35 mouse cellular contexts compared by ENCODE assay signal in the genomic region with DNA sequence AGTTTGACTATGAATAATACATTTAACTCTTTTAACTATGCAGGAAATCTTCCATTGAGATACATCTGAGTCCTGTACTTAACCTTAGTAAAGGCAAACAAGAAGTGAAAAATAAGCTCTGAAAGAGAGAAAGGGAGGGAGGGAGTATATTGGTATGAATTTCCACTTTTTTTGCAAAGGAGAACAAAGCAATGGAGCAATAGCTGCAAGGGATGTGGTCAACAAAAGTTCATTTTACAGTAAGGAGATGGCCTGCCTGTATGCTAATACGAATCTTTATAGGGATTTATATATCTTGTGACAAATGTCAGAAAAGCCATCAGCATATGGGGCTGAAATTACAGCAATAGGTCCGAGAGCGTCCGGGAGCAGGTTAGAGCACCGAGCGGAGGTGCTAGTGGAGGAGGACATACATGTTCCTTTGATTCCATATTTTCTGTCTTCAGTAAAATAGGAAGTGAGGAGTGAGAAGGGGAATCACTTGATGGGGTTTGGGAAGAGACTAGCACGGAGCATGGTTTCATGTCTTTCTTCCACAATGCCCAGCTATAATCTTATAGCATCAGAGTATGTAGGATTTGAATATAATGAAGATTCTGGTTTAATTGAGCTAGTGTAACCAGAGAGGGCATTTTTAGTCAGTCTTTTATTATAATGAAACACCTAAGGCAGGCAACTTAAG.
"Had no signal": no experiment of that assay in that cellular context is flagged by ENCODE, and none has a peak within 500 bp of the region (broad histone marks: within the 10 kb centered on the region; RNA-seq: fewer than 3 reads in every experiment).

No protein-coding gene starts in this region.

- ATAC-seq: hindbrain, embryonic 16.5 days; hindbrain, postnatal 0 days; inflammation-experienced regulatory T-cells, adult 6 months; intestine, embryonic 15.5 days; intestine, embryonic 16.5 days; intestine, postnatal 0 days had no signal

- H3K9me3 ChIP-seq: heart, embryonic 10.5 days; heart, embryonic 12.5 days; heart, embryonic 13.5 days; heart, embryonic 15.5 days; hindbrain, embryonic 10.5 days; hindbrain, embryonic 12.5 days; hindbrain, embryonic 13.5 days; hindbrain, embryonic 15.5 days; intestine, embryonic 15.5 days; kidney, embryonic 15.5 days had no signal

- DNase-seq: heart, postnatal 10 days; heart, postnatal 14 days; heart, postnatal 36 days; heart, postnatal 4 days; kidney, adult 11 months; kidney, adult 18-20 months; kidney, adult 2 months; kidney, adult 8-10 months; kidney, adult 9 months; kidney, postnatal 10 days; kidney, postnatal 14 days; kidney, postnatal 25 days; kidney, postnatal 36 days; kidney, postnatal 4 days; layer of hippocampus, adult 9-11 months; layer of hippocampus, postnatal 36 days had no signal

- H3K4me2 ChIP-seq: heart, embryonic 11.5 days; heart, embryonic 12.5 days; heart, embryonic 13.5 days; heart, embryonic 15.5 days; hindbrain, embryonic 12.5 days; hindbrain, embryonic 13.5 days; hindbrain, embryonic 14.5 days; hindbrain, embryonic 15.5 days; intestine, embryonic 15.5 days; kidney, embryonic 15.5 days had no signal

- H3K4me1 ChIP-seq: heart, embryonic 10.5 days; heart, embryonic 15.5 days; hindbrain, embryonic 10.5 days; hindbrain, embryonic 12.5 days; hindbrain, embryonic 13.5 days; hindbrain, embryonic 15.5 days; intestine, embryonic 15.5 days; kidney, embryonic 15.5 days had no signal

- H3K27ac ChIP-seq: heart, embryonic 10.5 days; heart, embryonic 13.5 days; heart, embryonic 15.5 days; hindbrain, embryonic 10.5 days; hindbrain, embryonic 12.5 days; hindbrain, embryonic 13.5 days; hindbrain, embryonic 14.5 days; hindbrain, embryonic 15.5 days; hindbrain, postnatal 0 days; intestine, embryonic 15.5 days; kidney, embryonic 15.5 days; kidney, postnatal 0 days; layer of hippocampus, adult 2 months had no signal

- H3K36me3 ChIP-seq: heart, embryonic 10.5 days; heart, embryonic 12.5 days; heart, embryonic 13.5 days; heart, embryonic 15.5 days; hindbrain, embryonic 10.5 days; hindbrain, embryonic 12.5 days; hindbrain, embryonic 13.5 days; hindbrain, embryonic 15.5 days; intestine, embryonic 15.5 days; kidney, embryonic 15.5 days had no signal

- H3K27me3 ChIP-seq: heart, embryonic 12.5 days; heart, embryonic 13.5 days; heart, embryonic 15.5 days; hindbrain, embryonic 12.5 days; hindbrain, embryonic 13.5 days; hindbrain, embryonic 15.5 days; intestine, embryonic 15.5 days; kidney, embryonic 15.5 days had no signal

- H3K4me3 ChIP-seq: heart, embryonic 10.5 days; heart, embryonic 12.5 days; heart, embryonic 13.5 days; heart, embryonic 15.5 days; hindbrain, embryonic 10.5 days; hindbrain, embryonic 12.5 days; hindbrain, embryonic 13.5 days; hindbrain, embryonic 15.5 days; intestine, embryonic 15.5 days; kidney, embryonic 15.5 days; layer of hippocampus, adult 2 months had no signal

- H3K9ac ChIP-seq: heart, embryonic 13.5 days; heart, embryonic 15.5 days; hindbrain, embryonic 12.5 days; hindbrain, embryonic 13.5 days; hindbrain, embryonic 14.5 days; hindbrain, embryonic 15.5 days; intestine, embryonic 15.5 days; kidney, embryonic 15.5 days had no signal
